Mouse (Mus musculus) limb, embryonic 14.5 days (tissue): ENCODE data around the gene Gm12248. TPM values are rescaled to one million over a fixed set of nuclear protein-coding genes. Genes with fewer than 3 reads are reported as not detected.
"Not testable (repeated sequence)": the region's sequence is repeated elsewhere in the genome, so short reads cannot be mapped to it uniquely, and the experiment has no call there.

ENCODE experiments used
- ATAC-seq: fragments of 200-750 bp; cut with Nextera tagmentation; 2 replicates; pipeline ENCODE4 v1.8.0; 2017; ENCODE audit warnings: low read depth, moderate number of reproducible peaks, moderate TSS enrichment; ENCODE audit not compliant: low FRiP score
- DNase-seq: peaks from one replicate; pipeline ENCODE4 v3.0.0-alpha.2; 2015; ENCODE audit warnings: low spot score
- H3K27ac ChIP-seq: fragments of 300-500 bp; sonication (generic); replicated peaks from 2 replicates; pipeline ENCODE4 v1.5.1; 2014; ENCODE audit warnings: low read depth, mild to moderate bottlenecking, low read length, moderate library complexity, mixed read lengths
- H3K27me3 ChIP-seq: fragments of 300-500 bp; sonication (generic); 2 replicates; pipeline ENCODE4 v1.6.1; 2014; ENCODE audit warnings: low read length, mixed read lengths; ENCODE audit not compliant: control insufficient read depth, insufficient read depth
- H3K36me3 ChIP-seq: fragments of 300-500 bp; sonication (generic); 2 replicates; pipeline ENCODE4 v1.6.1; 2014; ENCODE audit warnings: mild to moderate bottlenecking, low read length, moderate library complexity, mixed read lengths; ENCODE audit not compliant: control insufficient read depth, insufficient read depth
- H3K4me1 ChIP-seq: fragments of 300-500 bp; sonication (generic); 2 replicates; pipeline ENCODE4 v1.6.1; 2014; ENCODE audit warnings: antibody characterized with exemption, low read length, mixed read lengths; ENCODE audit not compliant: control insufficient read depth, insufficient read depth
- H3K4me2 ChIP-seq: fragments of 300-500 bp; sonication (generic); replicated peaks from 2 replicates; pipeline ENCODE4 v1.6.1; 2014; ENCODE audit warnings: low read depth, mild to moderate bottlenecking, low read length, moderate library complexity; ENCODE audit not compliant: severe bottlenecking
- H3K4me3 ChIP-seq: fragments of 300-500 bp; sonication (generic); replicated peaks from 2 replicates; pipeline ENCODE4 v1.5.1; 2014; ENCODE audit warnings: low read length
- H3K9ac ChIP-seq: fragments of 300-500 bp; sonication (generic); 2 replicates; pipeline ENCODE4 v1.6.1; 2014; ENCODE audit warnings: mild to moderate bottlenecking, low read depth, low read length, moderate library complexity; ENCODE audit not compliant: severe bottlenecking
- H3K9me3 ChIP-seq: fragments of 300-500 bp; sonication (generic); 2 replicates; pipeline ENCODE4 v1.6.1; 2016; ENCODE audit warnings: low read length; ENCODE audit not compliant: control insufficient read depth
- POLR2A ChIP-seq: fragments of 200-500 bp; IDR thresholded peaks from 2 replicates; pipeline ENCODE4 v1.8.0; 2012; ENCODE audit warnings: inconsistent platforms, mild to moderate bottlenecking, moderate library complexity, borderline replicate concordance; ENCODE audit not compliant: insufficient read depth, insufficient read length; ENCODE audit errors: extremely low read depth
- WGBS: fragments of 180-500 bp; shearing (Covaris S2); extraction: QIAGEN DNeasy Blood & Tissue Kit; methylation state at CpG from one replicate; pipeline ENCODE4 v1.1.7; 2014; 5-methylcytosine and 5-hydroxymethylcytosine counted together
- polyA plus RNA-seq, 2 experiments: library from polyadenylated mRNA; depleted of rRNA in 1 of 2; stranded (reverse) in 1 of 2; unstranded in 1 of 2; fragments of >200 nt; fragmentation: Nextera tagmentation in 1 of 2; extraction: Ambion mirVana in 1 of 2; gene quantifications; 2 replicates each; pipeline versions ENCODE4 v1.2.1 to v1.2.3; 2012 to 2014

Gene Gm12248
- polyA plus RNA-seq, 2 experiments: not detected

DNA sequence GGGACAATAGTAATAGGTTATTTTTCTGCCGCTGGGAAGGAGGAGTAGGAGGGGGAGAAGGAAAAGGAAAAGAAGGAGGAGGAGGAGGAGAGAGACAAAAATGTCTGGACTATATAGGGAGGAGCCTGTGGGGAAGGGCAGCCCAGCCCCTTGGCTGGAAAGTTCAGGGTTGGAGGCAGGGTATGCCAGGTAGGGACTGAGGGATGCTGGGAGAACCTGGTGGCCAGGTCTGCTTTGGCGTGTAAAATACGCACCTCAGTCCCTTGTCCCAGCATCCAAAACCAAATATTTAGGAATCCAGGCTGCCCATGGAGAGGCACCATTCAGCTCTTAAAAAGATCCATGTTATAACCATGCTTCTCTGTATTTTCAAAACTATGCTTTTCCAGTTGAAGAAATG, 9.2 kb upstream of the Gm12248 start:
- TF ChIP-seq POLR2A: no peak
- H3K4me1 ChIP-seq: peaks cover 12% of the 10 kb centered on the region
- DNase-seq (no peak), ATAC-seq (no peak)
- 75% methylated on average over 3 of the region's 3 CpGs for WGBS
- H3K27ac ChIP-seq: no peak overlapping the region
- no peaks in the 10 kb centered on the region for H3K36me3 ChIP-seq
- H3K4me2 ChIP-seq: no peak overlapping the region
- H3K27me3 ChIP-seq: no peaks in the 10 kb centered on the region
- H3K4me3 ChIP-seq: no peak overlapping the region
- H3K9ac ChIP-seq: no peak overlapping the region
- H3K9me3 ChIP-seq: no peaks in the 10 kb centered on the region

DNA sequence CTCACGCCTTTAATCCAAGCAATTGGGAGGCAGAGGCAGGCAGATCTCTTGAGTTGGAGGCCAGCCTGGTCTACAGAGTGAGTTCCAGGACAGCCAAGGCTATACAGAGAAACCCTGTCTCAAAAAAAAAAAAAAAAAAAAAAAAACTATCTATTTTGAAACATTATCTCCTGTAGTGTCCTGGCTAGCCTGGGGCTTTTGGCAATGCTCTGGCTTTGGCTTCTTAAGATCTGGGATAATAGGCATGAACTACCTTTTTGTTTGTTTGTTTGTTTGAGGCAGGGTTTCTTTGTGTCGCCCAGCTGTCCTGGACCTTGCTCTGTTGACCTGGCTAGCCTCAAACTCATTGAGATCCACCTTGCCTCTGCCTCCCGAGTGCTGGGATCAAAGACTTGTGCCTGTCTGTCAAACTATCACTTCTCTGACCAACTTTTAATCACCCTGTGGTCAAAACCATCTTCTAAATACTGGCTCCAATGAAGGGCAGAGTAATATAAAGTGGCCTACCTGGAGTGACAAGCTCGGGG, 8.3 kb upstream of the Gm12248 start:
- H3K4me2 ChIP-seq: no peak overlapping the region
- DNase-seq (no peak), ATAC-seq (no peak)
- peaks cover 12% of the 10 kb centered on the region for H3K4me1 ChIP-seq
- H3K4me3 ChIP-seq: no peak overlapping the region
- H3K27me3 ChIP-seq: no peaks in the 10 kb centered on the region
- H3K9me3 ChIP-seq: no peaks in the 10 kb centered on the region
- no peak for TF ChIP-seq POLR2A
- H3K36me3 ChIP-seq: no peaks in the 10 kb centered on the region
- H3K9ac ChIP-seq: no peak overlapping the region
- WGBS: 82% methylated on average over 4 of the region's 4 CpGs
- no peak overlapping the region for H3K27ac ChIP-seq

GRCm38 (mm10) chr11:58100006-58100405, 7.1 kb upstream of the Gm12248 start:
- Histone ChIP-seq H3K4me2 (no peak overlapping the region), H3K4me1 (peaks cover 7% of the 10 kb centered on the region; the same call in 1 of the 2 replicates), H3K36me3 (no peaks in the 10 kb centered on the region), H3K27ac (no peak overlapping the region), H3K9me3 (no peaks in the 10 kb centered on the region), H3K9ac (no peak overlapping the region), H3K4me3 (no peak overlapping the region), H3K27me3 (no peaks in the 10 kb centered on the region)
- no peak for TF ChIP-seq POLR2A
- 92% methylated on average over 2 of the region's 2 CpGs for WGBS
- DNase-seq (no peak), ATAC-seq (no peak)

DNA sequence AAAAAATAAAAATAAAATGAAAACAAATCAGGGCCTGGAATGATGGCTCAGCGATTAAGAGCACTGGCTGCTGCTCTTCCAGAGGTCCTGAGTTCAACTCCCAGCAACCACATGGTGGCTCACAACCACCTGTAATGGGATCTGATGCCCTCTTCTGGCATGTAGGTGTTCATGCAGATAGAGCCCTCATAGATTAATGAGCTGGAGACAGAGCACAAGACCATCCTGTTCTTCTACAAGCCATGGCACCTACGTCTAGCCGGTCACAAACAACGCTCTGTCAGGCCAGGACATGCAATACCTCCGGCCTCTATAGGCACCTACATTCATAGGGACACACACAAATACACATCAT, 5.4 kb upstream of the Gm12248 start:
- H3K36me3 ChIP-seq, H3K9me3 ChIP-seq, H3K9ac ChIP-seq, H3K27ac ChIP-seq, DNase-seq, H3K4me1 ChIP-seq, H3K27me3 ChIP-seq, ATAC-seq: not testable (repeated sequence)
- Histone ChIP-seq H3K4me2 (peak overlapping the region; percentile 65; the same call in 1 of the 2 replicates), H3K4me3 (peak overlapping the region; percentile 38)
- 71% methylated on average over 5 of the region's 5 CpGs for WGBS

GRCm38 (mm10) chr11:58097621-58098365, 4.9 kb upstream of the Gm12248 start:
- Histone ChIP-seq H3K36me3 (no peaks in the 10 kb centered on the region), H3K9ac (peak overlapping the region; percentile 44), H3K27me3 (no peaks in the 10 kb centered on the region), H3K4me1 (peaks cover 6% of the 10 kb centered on the region), H3K4me3 (peak overlapping the region; percentile 38), H3K9me3 (no peaks in the 10 kb centered on the region), H3K4me2 (peak overlapping the region; percentile 65), H3K27ac (no peak overlapping the region)
- 1% methylated on average over 25 of the region's 38 CpGs for WGBS
- ATAC-seq: no peak
- DNase-seq: no peak
- no peak for TF ChIP-seq POLR2A
